8 mouse cellular contexts compared by ENCODE assay signal in genomic region chr3:159840002-159840816, GRCm38 (mm10). TPM values are rescaled to one million over a fixed set of nuclear protein-coding genes. Genes with fewer than 3 reads are reported as not detected.
DNase-seq lines count a peak whose midpoint lies in the region; ATAC-seq and TF ChIP-seq lines count a peak whose summit lies in the region.

No protein-coding gene starts in this region.

- WGBS in forebrain, embryonic 12.5 days, result under 1% methylated on average over 27 of the region's 27 CpGs
- under 1% methylated on average over 27 of the region's 27 CpGs for WGBS in liver, embryonic 14.5 days (ENCODE audit: insufficient replicate concordance)

- no peaks in the 10 kb centered on the region for H3K9me3 ChIP-seq in forebrain, embryonic 12.5 days
- no peaks in the 10 kb centered on the region for H3K9me3 ChIP-seq in liver, embryonic 14.5 days (ENCODE audit: control insufficient read depth, low read length)

- no peak for TF ChIP-seq CTCF in C2C12 (IDR thresholded peaks at IDR 0.05; ENCODE audit: control insufficient read depth, insufficient read depth, insufficient read length)
- TF ChIP-seq CTCF in liver, embryonic 14.5 days (IDR thresholded peaks at IDR 0.05; ENCODE audit: low read depth), result no peak

- H3K79me3 ChIP-seq in C2C12 (ENCODE audit: low read depth), result peaks cover 55% of the 10 kb centered on the region

- H3K36me3 ChIP-seq in C2C12 (ENCODE audit: control insufficient read depth, insufficient read depth), result no peaks in the 10 kb centered on the region
- no peaks in the 10 kb centered on the region for H3K36me3 ChIP-seq in forebrain, embryonic 12.5 days (replicated peaks)
- no peaks in the 10 kb centered on the region for H3K36me3 ChIP-seq in liver, embryonic 14.5 days (replicated peaks; ENCODE audit: control insufficient read depth, insufficient read depth, low read depth)

- DNase-seq in adrenal gland, postnatal 36 days, result peak; percentile 67 to 76
- DNase-seq in heart, postnatal 10 days, result peak; percentile 81 to 83
- peak; percentile 74 to 86 for DNase-seq in kidney, postnatal 25 days
- no peak for DNase-seq in liver, embryonic 14.5 days (ENCODE audit: low read depth in 3 of 3, low spot score in 3 of 3)
- peak; percentile 3 to 4 for DNase-seq in natural killer cell, adult 2 months (ENCODE audit: low spot score in 2 of 2)
- DNase-seq in testis, postnatal 14 days (ENCODE audit: low spot score), result peak; percentile 11

- no peak for TF ChIP-seq EP300 in liver, embryonic 14.5 days (IDR thresholded peaks at IDR 0.05; ENCODE audit: low read depth)

- peak overlapping the region; percentile 72 for H3K4me3 ChIP-seq in C2C12 (ENCODE audit: insufficient read depth, poor library complexity, severe bottlenecking)
- peak overlapping the region; percentile 52 for H3K4me3 ChIP-seq in forebrain, embryonic 12.5 days (replicated peaks)
- H3K4me3 ChIP-seq in liver, embryonic 14.5 days (ENCODE audit: insufficient read depth in 1 of 2, low read depth in 2 of 2, low read length in 2 of 2), result peak overlapping the region; percentile 60 to 67

- peak overlapping the region; percentile 62 for H3K9ac ChIP-seq in forebrain, embryonic 12.5 days
- H3K9ac ChIP-seq in liver, embryonic 14.5 days (replicated peaks), result peak overlapping the region; percentile 37

- peak overlapping the region; percentile 92 for H3ac ChIP-seq in C2C12 (ENCODE audit: control insufficient read depth, insufficient read length, low read depth)

- H3K27ac ChIP-seq in forebrain, embryonic 12.5 days, result peak overlapping the region; percentile 65
- no peak overlapping the region for H3K27ac ChIP-seq in liver, embryonic 14.5 days

- H3K27me3 ChIP-seq in C2C12 (ENCODE audit: control insufficient read depth, insufficient read depth, insufficient read length), result no peaks in the 10 kb centered on the region
- H3K27me3 ChIP-seq in forebrain, embryonic 12.5 days, result peaks cover 51% of the 10 kb centered on the region
- no peaks in the 10 kb centered on the region; the same call in 1 of the 2 replicates for H3K27me3 ChIP-seq in liver, embryonic 14.5 days (ENCODE audit: control insufficient read depth, insufficient read depth, low read length)

- peaks cover 58% of the 10 kb centered on the region for H3K79me2 ChIP-seq in C2C12 (ENCODE audit: control insufficient read depth, insufficient read depth)

- ATAC-seq in forebrain, embryonic 12.5 days (ENCODE audit: low FRiP score), result peak; percentile 75
- peak; percentile 41 for ATAC-seq in liver, embryonic 14.5 days (ENCODE audit: insufficient read depth)

- H3K4me1 ChIP-seq in forebrain, embryonic 12.5 days, result peaks cover 18% of the 10 kb centered on the region
- peaks cover 0 to 4% of the 10 kb centered on the region in 2 experiments; a peak in 1 of 4 replicates for H3K4me1 ChIP-seq in liver, embryonic 14.5 days (replicated peaks; ENCODE audit: control insufficient read depth in 2 of 2, insufficient read depth in 2 of 2, low read length in 1 of 2)

- peak overlapping the region; percentile 79 for H3K4me2 ChIP-seq in forebrain, embryonic 12.5 days
- peak overlapping the region; percentile 79 for H3K4me2 ChIP-seq in liver, embryonic 14.5 days (ENCODE audit: low read depth)

- intact Hi-C loops in heart, postnatal 10 days (cut with DNase I), result loop anchor here (2.0 kb wide), 1 partner anchor 49 kb away; no protein-coding TSS in a partner anchor

TF ChIP-seq in C2C12, 6 proteins besides CTCF, POLR2A, EP300 and RAD21:
- TF ChIP-seq MAX (IDR thresholded peaks at IDR 0.05) (no peak), USF1 (IDR thresholded peaks at IDR 0.05; ENCODE audit: low read depth) (no peak), MYOD1 (IDR thresholded peaks at IDR 0.05; ENCODE audit: control insufficient read depth, insufficient read length, low read depth) (no peak), FOSL1 (IDR thresholded peaks at IDR 0.05; ENCODE audit: insufficient read depth, low read length, poor library complexity, severe bottlenecking) (no peak), MYOG (IDR thresholded peaks at IDR 0.05; ENCODE audit: control insufficient read depth, extremely low read depth, insufficient read length) (no peak), CEBPB (IDR thresholded peaks at IDR 0.05; ENCODE audit: low read depth) (no peak)

RNA-seq across cellular contexts. Expression of gene Wls, which starts 0.7 kb away (rescaled TPM):
- polyA plus RNA-seq in C2C12 (2012; fragmentation: generic; extraction: Trizol), result 135 TPM
- total RNA-seq in adrenal gland, postnatal 36 days (2021), result 10 to 100 TPM; 49.1 to 58.4 TPM
- polyA plus RNA-seq in forebrain, embryonic 12.5 days (2016; fragmentation: Nextera tagmentation; extraction: Ambion mirVana), result 65.9 and 87.8 TPM in 2 replicates
- total RNA-seq in heart, postnatal 10 days (2021), result 10 to 100 TPM; 77.9 to 87.8 TPM
- 2.2 and 3.0 TPM in 2 replicates for polyA plus RNA-seq in liver, embryonic 14.5 days (2012; rRNA removed)
- polyA plus RNA-seq in liver, embryonic 14.5 days (2014; fragmentation: Nextera tagmentation; extraction: Ambion mirVana), result 6.7 and 6.9 TPM in 2 replicates

Comparison
In these comparisons a context has a peak if more than half of its experiments do, and no peak if none do; other contexts are left out.
1. DNase-seq: peak in adrenal gland, postnatal 36 days (2 of 2), heart, postnatal 10 days (2 of 2), kidney, postnatal 25 days (2 of 2), natural killer cell, adult 2 months (2 of 2) and testis, postnatal 14 days (single experiment); none in liver, embryonic 14.5 days (0 of 3).
2. Peak in every context shown above with its lines, with median percentiles within 50 percentile points of each other: H3K4me3 ChIP-seq.